Mouse (Mus musculus) ovary, adult 2 months (tissue): ENCODE data around the gene Ciz1. TPM values are rescaled to one million over a fixed set of nuclear protein-coding genes. Genes with fewer than 3 reads are reported as not detected.

Experiments
- polyA plus RNA-seq: library from polyadenylated mRNA; depleted of rRNA; stranded (reverse); fragments of >200 nt; gene quantifications from 2 replicates; pipeline ENCODE4 v1.2.3, GENCODE M21; 2012; rRNA removed

The Ciz1 gene
- 395 and 555 TPM in 2 replicates for polyA plus RNA-seq

DNA sequence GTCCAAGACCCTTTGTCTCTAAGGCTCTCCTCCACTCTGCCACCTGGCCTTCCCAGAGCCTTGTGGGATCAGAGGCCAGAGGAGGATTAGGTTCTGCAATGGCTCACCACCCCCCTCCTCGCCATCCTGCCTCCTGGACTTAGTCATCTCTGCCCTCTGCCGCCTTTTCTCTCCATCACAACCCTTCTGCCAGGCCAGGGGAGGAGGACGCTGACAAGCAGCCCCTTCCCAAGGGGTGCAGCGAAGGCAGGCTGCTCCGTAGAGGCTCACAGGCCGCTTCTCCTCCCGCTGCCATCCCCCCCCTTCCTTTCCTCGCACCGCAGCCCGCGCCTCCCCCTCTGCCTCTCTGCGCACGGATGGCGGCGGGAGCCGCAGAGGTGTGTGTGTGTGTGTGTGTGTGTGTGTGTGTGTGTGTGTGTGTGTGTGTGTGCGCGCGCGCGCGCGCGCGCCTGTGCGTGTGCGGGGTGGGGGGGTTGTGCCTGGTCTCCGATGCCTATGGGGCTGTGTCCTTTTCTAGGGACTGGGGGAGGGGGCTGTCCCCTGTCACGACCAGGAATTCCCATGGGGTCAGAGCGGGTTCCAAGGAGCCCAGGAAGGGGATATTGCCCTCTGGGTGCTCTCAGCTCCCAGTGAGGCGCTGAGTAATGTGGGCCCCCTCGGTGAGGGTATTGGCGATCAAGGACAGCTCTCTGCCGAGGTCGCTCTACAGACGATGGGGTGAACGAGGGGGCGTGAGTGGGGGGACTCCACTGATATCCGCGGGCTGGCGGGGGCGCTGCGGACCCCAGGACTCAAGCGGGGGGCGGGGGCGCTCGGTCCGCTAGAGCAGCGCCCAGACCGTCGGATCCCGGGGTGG is at the start of gene Ciz1:
Gene Ciz1, plus strand, starts transcription at position 177 of the 856 bp plus-strand sequence.

DNA sequence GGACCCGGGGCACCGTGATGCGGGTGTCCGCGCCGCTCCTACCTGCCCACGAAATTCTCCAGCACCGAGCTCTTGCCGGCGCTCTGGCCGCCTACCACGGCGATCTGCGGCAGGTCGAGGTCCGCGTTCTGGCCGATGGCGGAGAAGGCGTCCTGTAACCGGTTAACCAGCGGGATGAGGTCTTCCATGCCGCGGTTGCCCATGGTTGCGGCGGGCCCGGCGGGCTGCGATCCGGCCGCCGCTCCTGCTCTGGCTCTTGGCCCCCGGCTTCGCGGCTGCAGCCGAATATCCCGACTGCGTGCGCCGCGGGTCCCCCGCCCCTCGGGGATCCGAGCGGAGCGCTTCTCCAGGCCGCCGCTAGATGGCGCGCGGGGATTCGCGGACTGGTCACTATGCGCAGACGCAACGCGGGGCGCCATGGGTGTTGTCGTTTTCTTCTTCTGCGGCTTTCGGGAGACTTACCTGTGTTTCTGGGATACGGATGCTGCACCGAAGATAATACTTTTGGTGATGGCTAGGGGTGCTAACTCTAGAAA is 948 bp downstream of the Ciz1 start, which contains the start of gene Dnm1:
Gene Dnm1, minus strand, starts transcription at position 332 of the 536 bp plus-strand sequence.

DNA sequence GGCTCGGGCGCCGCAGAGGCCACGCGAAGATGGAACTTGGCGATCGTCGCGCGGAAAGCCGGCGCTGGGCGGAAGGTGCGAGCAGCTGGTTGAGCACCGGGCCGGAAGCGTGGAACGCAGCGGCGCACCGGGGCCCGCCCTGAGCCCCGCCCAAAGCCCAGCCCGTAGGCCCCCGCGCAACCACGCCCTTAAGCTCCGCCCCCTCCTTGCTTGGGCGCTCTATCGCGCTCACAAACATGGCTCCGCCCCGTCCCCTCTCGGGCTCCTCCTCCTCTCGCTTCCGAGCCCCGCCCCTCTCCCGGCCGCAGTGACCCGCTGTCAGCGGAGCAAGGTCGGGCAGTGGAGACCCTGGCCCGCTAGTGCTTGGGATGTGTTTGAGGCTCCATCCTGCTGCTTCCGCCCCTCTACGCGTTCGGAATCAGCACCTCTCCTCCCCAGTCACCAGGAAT is 29.7 kb downstream of the Ciz1 start, which contains the start of gene 1110008P14Rik:
Gene 1110008P14Rik, minus strand, starts transcription at position 164 of the 449 bp plus-strand sequence.

DNA sequence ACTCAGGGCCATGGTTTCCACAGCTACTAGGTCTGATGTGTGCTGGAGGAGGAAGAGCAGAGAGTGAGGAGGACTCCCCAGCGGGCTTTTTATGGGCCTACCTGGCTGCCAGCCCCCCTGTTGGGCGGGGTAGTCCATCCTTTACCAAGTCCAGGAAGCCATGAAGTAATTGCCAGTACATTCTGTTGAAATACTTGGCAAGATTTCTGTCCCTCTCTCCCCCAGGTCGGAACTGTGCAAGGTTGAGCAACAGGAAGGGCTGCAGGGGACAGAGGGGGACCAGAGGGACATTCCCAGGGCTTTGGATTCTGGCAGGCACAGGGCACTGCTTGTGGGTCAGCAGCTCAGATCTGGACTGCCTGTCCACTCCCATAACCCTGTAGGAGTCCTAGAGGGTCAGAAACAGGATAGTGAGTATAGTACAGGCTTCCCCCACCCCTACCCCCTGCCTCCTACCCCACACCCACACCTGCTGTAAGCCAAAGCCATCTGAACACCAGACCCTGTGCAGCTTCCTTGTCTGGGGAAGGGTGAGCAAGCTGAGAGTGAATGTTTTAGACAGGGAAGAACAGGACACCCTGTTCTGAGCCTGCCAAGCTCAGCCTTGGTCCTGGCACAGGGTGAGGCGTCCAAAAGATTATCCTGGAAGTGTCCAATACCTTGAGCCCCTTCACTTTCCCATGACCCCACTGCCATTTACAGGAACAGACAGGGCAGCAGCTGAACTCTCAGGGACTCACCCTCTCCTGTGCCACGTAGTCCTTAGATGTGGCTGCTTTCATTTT is 35.8 kb downstream of the Ciz1 start, which contains the start of gene Lcn2:
Gene Lcn2, minus strand, starts transcription at position 547 of the 785 bp plus-strand sequence.

DNA sequence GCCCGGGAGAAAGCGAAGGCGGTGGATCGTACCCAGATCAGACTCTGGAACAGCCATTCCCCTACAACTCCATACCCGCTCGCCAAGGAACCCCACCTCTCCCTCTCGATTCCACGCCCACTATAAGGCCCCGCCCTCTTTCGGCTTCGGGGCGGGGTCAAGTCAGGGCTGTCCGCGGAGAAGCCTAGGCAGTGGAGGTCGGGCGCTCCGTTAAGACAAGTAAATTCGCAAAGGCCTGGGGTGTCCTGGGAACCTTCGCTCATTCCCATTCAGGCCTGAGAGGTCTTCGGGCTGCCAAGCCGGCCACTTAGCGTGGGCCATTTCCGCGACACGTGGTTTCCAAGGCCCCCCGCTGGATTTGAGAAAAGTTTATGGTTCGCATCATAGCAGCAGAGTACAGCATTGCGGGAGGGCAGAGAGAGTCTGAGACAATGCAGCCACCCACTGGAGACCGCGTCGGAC is 43.4 kb downstream of the Ciz1 start, which contains the start of gene Ptges2:
Gene Ptges2, plus strand, starts transcription at position 413 of the 462 bp plus-strand sequence.

Other genes with a start within 250 kb of the Ciz1 start
- 90.9 and 101 TPM in 2 replicates for gene Prrc2b, start 201.2 kb upstream of the Ciz1 start, polyA plus RNA-seq
- 74.2 and 83.8 TPM in 2 replicates for gene Pomt1, start 115.7 kb upstream of the Ciz1 start, polyA plus RNA-seq
- 225 and 238 TPM in 2 replicates for gene Uck1, start 92.2 kb upstream of the Ciz1 start, polyA plus RNA-seq
- 49.3 and 53.1 TPM in 2 replicates for gene Golga2, start 64.9 kb upstream of the Ciz1 start, polyA plus RNA-seq
- 134 and 165 TPM in 2 replicates for gene Swi5, start 64.3 kb upstream of the Ciz1 start, polyA plus RNA-seq
- 141 and 169 TPM in 2 replicates for gene Dnm1, start 1.0 kb downstream of the Ciz1 start, polyA plus RNA-seq
- gene 1110008P14Rik, start 29.6 kb downstream of the Ciz1 start, polyA plus RNA-seq, result 335 and 395 TPM in 2 replicates
- gene Lcn2, start 35.9 kb downstream of the Ciz1 start, polyA plus RNA-seq, result 201 and 263 TPM in 2 replicates
- gene Ptges2, start 43.6 kb downstream of the Ciz1 start, polyA plus RNA-seq, result 32.5 and 39.0 TPM in 2 replicates
- gene Naif1, start 98.1 kb downstream of the Ciz1 start, polyA plus RNA-seq, result 5.6 and 7.1 TPM in 2 replicates
- 17.3 and 18.1 TPM in 2 replicates for gene Slc25a25, start 99.1 kb downstream of the Ciz1 start, polyA plus RNA-seq
- gene Fam102a, start 183.0 kb downstream of the Ciz1 start, polyA plus RNA-seq, result 31.7 and 37.3 TPM in 2 replicates
- gene Dpm2, start 218.5 kb downstream of the Ciz1 start, polyA plus RNA-seq, result 118 and 149 TPM in 2 replicates
- gene Pip5kl1, start 222.5 kb downstream of the Ciz1 start, polyA plus RNA-seq, result 0.67 and 0.74 TPM in 2 replicates
- gene 9430097D07Rik, start 223.4 kb downstream of the Ciz1 start, polyA plus RNA-seq, result not detected in 2 replicates
- gene St6galnac4, start 234.8 kb downstream of the Ciz1 start, polyA plus RNA-seq, result 33.5 and 34.2 TPM in 2 replicates
- 80.7 and 95.8 TPM in 2 replicates for gene St6galnac6, start 247.4 kb downstream of the Ciz1 start, polyA plus RNA-seq